Mouse (Mus musculus): ENCODE measurements around the gene Cacna2d1.

Cacna2d1 gene

GRCm38 (mm10) chr5:16163270-16163669 lies 228.8 kb downstream of the Cacna2d1 start:
- DNase-seq (ENCODE audit: low spot score in 2 of 2) = no peak

DNA sequence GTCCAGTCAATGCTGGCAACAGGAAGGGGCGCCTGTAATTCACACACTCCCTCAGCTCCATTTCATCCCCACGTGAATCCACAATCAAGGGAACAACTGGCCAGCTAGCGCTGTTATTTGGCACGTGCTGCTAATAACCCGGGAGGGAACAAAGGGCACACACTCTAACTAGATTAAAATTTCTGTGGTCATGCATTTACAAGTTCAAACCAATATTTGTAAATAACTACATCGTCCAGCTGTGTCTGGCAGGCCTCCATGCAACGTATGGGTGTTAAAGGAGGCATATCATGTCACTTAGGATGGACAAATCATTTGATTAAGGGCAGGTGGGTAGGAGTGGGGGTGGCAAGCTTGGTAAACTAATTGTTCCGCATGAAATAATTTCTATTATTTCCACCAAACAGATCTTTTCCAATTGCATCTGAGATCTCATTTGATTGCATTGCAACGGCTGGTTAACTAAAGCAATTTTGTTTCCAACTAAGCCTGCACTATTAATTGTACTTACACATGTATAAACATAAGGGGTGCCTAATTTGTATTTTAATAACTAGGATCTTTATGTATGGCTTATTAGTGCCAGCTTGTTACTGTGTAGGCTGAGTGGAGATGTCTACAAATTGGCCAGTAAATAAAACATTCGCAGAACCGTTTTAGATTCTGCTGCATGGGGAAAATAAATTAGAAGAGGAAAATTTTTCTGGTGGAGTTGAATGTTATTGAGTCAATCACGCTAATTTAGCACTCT lies 231.8 kb downstream of the Cacna2d1 start:
- DNase-seq (ENCODE audit: low spot score in 2 of 2) = no peak

DNA sequence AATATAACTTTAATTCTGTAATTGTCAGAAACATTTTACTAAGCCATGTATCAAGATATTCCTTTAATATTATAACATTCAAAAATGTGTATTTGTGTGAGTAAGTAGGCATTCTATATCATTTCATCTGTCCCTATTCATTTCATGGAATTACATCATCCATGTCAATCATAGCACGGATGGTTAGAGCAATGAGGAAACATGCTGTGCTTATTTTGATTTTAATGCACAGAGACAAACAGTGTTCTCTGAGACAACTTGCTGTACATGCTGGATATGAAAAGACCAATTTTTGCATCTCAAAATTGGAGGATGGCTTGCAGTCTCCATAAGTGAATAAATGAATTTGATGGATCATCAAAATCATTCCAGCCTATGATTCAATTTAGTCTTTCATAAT lies 232.4 kb downstream of the Cacna2d1 start:
- no peak for DNase-seq (ENCODE audit: low spot score in 2 of 2)

- no peak for DNase-seq (ENCODE audit: low spot score in 2 of 2)
Observed at GRCm38 (mm10) chr5:16181041-16181440, 246.6 kb downstream of the Cacna2d1 start.

- DNase-seq (ENCODE audit: low spot score in 2 of 2) = no peak
Observed at GRCm38 (mm10) chr5:16184064-16184463, 249.6 kb downstream of the Cacna2d1 start.

DNA sequence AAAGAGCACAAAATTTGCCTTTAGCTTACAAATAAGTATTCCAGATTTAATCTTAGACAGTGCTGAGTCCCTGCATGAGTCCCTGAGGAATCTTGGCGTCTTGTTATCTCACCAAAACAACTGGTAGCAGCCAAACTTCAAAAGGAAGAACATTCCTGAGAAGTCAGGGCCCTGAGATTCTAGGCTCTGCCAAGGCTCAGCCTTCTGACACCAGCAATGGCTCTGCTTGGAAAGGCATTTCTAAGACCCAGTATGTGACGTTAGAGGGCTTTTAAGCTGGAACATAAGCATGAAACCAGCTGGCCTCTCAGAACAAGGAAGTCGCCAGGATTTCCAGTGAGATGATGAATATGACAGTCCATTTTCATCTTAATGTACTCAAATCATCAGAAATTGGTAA lies 253.4 kb downstream of the Cacna2d1 start:
- no peak for DNase-seq (ENCODE audit: low spot score in 2 of 2)

DNA sequence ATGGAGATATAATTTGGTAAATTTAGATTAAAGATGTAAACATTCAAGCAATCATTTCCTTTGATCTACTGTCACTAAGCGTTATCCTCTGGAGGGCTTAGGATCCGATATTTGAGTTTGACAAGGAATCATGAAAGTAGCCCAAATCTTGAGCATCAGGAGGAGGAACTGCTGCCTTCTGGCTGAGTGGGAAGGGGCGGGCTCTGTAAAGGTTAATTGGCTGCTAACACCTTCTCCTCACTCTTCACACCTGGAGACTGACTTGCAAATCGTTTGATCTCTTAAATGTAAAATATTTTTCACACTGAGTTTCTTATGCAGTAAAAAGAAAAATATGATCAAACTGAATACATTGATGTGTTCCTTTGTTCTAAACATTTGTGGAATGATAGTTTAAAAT lies 255.4 kb downstream of the Cacna2d1 start:
- DNase-seq (ENCODE audit: low spot score in 2 of 2) = no peak

DNA sequence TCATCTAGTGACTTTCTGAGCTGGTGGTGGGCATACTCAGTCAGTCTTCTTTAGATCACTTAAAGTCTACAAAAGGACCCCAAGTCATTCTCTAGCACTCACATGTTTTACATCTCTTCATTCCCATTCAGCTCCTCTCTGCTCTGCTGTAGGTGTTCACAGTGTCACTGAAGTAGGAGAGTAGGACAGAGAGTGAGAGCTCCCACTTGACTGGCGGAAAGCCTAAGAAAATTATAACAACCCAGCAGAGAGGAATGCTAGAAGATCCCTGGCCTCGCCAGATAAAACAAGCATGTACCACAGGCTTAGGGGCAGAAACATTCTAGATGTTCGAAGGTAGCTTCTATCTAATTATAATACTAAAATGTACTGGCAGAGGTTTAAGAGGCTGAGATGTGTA lies 256.7 kb downstream of the Cacna2d1 start:
- DNase-seq (ENCODE audit: low spot score in 2 of 2) = no peak

GRCm38 (mm10) chr5:16199816-16200215 lies 265.3 kb downstream of the Cacna2d1 start:
- no peak for DNase-seq (ENCODE audit: low spot score in 2 of 2)

DNA sequence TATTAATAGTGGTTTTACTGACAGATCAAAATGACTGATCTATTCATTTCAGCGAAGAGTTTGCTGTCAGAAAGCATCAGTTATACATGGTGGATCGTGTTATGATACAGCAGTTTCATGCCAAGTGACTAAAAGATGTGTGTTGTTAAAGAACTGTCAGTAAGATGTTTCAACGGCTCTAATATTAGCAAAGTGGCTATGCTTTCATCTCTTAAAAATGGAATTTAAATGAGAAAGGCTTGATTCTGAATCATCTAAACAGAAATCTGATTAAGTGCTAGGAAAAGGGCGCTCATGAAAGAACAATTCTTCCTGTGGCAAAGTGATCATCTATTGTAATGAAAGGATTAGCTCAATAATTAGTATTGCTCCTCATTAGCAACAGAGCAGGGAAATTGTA lies 287.5 kb downstream of the Cacna2d1 start:
- DNase-seq (ENCODE audit: low spot score in 2 of 2) = no peak

GRCm38 (mm10) chr5:16225359-16225758 lies 290.9 kb downstream of the Cacna2d1 start:
- no peak for DNase-seq (ENCODE audit: low spot score in 2 of 2)

GRCm38 (mm10) chr5:16229384-16229783 lies 294.9 kb downstream of the Cacna2d1 start:
- no peak for DNase-seq (ENCODE audit: low spot score in 2 of 2)

- no peak for DNase-seq (ENCODE audit: low spot score in 2 of 2)
Observed at GRCm38 (mm10) chr5:16231477-16231876, 297.0 kb downstream of the Cacna2d1 start.

DNA sequence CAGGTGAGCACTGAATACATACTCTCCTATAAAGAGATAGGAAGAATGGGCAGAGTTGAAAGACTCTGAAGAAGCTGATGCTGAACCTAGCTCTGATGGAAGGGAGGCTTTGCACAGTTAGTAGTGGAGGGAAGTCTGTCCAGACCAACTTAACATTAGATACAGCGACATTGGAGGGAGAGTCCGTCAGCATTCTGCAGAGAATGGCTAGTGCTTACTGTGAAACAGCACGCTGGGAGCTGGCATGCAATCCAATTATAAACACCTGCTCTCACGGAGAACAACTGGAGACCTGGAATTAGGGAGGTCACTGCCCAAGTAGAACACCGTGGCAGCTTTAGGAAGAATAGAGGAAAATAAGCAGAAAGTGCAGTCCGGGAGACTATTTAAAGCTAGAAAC lies 300.4 kb downstream of the Cacna2d1 start:
- DNase-seq (ENCODE audit: low spot score in 2 of 2) = no peak

DNA sequence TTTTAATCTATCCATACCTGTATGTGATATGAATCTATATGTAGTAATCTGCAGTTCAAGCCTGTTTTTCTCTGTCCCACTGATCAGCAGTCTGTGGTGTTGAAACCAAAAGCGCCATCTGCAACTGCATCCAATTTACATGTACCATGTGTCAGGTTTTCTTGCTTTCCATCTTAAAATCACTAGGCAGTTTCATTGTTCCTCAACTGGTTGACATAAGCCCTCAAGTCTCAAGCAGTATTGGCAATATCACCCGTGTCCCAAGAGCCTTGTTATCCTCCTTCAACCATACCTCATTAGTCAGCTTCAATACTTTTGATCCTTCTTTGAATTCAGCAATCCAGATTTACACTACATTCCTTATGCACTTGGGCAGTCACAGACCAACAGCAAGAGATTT lies 301.4 kb downstream of the Cacna2d1 start:
- no peak for DNase-seq (ENCODE audit: low spot score in 2 of 2)

GRCm38 (mm10) chr5:16236608-16237007 lies 302.1 kb downstream of the Cacna2d1 start:
- no peak for DNase-seq (ENCODE audit: low spot score in 2 of 2)

- DNase-seq (ENCODE audit: low spot score in 2 of 2) = no peak
Observed at GRCm38 (mm10) chr5:16237972-16238371, 303.5 kb downstream of the Cacna2d1 start.

- DNase-seq (ENCODE audit: low spot score in 2 of 2) = no peak
Observed at GRCm38 (mm10) chr5:16240255-16240654, 305.8 kb downstream of the Cacna2d1 start.

- DNase-seq (ENCODE audit: low spot score in 2 of 2) = no peak
Observed at GRCm38 (mm10) chr5:16243599-16243998, 309.1 kb downstream of the Cacna2d1 start.

DNA sequence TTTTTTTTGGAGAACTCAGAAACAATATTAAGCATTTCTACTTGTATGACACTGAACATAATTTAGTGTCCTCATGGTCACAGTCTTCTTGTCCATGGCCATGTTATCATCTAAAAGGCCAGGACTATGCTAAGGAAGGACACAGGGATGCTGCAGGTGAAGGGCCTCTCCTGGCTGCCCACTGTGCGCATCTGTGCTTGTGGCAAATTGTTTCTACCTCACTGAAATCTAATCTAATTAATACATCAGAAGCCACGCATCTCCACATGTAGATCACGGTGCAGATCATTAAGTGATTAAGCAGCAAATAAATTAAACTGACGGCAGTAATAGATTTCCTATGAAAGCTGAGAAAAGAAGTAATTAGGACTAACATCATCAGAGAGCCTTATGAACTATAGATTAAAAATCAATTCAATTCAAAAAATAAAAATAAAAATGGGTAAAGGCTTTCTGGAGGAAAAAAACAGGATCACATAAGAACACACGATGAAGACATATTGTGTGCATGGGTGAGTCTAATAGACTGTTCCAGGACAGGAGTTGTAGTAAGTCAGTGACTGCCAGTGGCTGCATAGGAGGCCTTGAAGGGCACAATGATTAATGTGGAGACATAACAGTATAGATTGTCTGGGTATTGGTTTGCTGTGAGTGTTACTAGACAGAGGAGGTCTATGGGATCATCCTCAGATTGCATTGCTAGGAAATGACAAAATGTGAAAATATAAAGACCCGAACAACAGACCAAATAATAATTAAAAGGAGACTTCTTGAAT lies 318.4 kb downstream of the Cacna2d1 start:
- DNase-seq (ENCODE audit: low spot score in 2 of 2) = no peak

DNA sequence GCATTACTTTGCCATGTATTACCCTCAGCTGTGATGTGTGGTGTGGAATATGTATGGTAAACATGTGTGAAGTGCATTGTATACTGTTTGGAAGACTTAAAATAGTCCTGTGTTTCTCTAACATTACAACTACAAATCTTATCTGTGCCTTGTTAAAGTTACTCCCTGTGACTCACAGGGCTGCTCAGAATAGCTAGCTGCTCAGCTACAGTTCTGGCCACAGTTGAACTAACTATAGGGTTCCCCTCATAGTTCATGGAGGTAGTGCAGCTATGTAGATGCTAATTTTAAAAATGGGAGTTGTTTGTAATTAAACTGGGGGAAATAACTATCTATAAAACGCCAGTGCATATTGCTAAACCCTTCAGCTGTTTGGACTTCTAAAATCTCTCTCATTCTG lies 319.3 kb downstream of the Cacna2d1 start:
- no peak for DNase-seq (ENCODE audit: low spot score in 2 of 2)

DNA sequence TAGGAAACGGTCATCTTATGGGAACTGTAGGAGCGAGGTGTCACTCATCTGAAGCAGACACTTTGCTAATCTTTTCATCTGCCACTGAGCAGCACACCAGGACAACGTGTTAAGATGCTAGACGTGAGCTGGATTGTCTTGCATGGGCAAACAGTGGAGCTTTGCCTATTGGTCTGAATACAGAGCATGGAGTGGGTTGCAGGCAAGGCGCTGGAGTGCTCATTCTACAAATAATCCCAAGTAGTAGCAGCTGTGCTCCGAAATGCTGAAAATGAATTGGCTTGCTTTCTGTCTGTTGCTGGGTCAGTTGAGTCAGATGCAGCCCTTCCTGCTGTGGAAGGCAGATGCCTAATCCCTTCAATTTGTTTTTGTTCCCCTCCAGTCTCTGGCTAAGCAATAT lies 330.9 kb downstream of the Cacna2d1 start:
- DNase-seq (ENCODE audit: low spot score in 2 of 2) = no peak

DNA sequence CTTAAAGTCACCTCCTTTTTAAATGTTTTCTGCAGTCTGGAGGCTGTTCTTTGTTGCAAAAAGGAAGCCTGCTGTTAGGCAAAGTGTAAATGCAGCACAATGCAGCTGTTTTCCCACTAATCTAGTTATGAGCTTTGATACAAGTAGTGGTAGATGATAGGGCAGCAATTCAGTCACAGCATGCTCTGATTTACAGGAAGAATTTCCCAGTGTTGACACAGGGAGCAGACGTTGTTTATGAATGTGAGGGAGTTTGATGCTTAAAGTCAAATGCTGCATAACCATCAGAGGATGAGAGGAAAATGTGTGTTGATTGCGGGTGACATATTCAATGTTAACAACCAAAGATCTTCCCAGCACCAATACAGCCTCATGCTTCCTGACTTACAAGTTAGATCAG lies 342.6 kb downstream of the Cacna2d1 start:
- DNase-seq (ENCODE audit: low spot score in 2 of 2) = no peak
